Mouse (Mus musculus): ENCODE results near the gene Ccm2l. TPM values are rescaled to one million over a fixed set of nuclear protein-coding genes. Genes with fewer than 3 reads are reported as not detected.

The Ccm2l gene
- total RNA-seq, 1 experiment, result 1.9 TPM

GRCm38 (mm10) chr2:153080841-153081523 lies 15.2 kb downstream of the Ccm2l start:
- H3K9ac ChIP-seq (ENCODE audit: insufficient read depth, low read depth, low read length, poor library complexity, severe bottlenecking), result peak overlapping the region; percentile 9; the same call in 1 of the 2 replicates

GRCm38 (mm10) chr2:153081866-153082265 lies 16.1 kb downstream of the Ccm2l start:
- no peak overlapping the region for H3K27ac ChIP-seq (ENCODE audit: insufficient read depth, low read depth, low read length, poor library complexity, severe bottlenecking)
- H3K9ac ChIP-seq (ENCODE audit: insufficient read depth, low read depth, low read length, poor library complexity, severe bottlenecking), result no peak overlapping the region
- no peaks in the 10 kb centered on the region for H3K36me3 ChIP-seq (ENCODE audit: control insufficient read depth, insufficient read depth, low read length, poor library complexity, severe bottlenecking)
- DNase-seq (ENCODE audit: low read depth, low spot score), result no peak
- in situ Hi-C loops (cut with MboI; ENCODE audit: low sequenced_read_pairs in 2 of 2, unreplicated experiment in 2 of 2), result no loop called here
- peaks cover 0 to 6% of the 10 kb centered on the region in 2 experiments; a peak in 2 of 4 replicates for H3K4me1 ChIP-seq (ENCODE audit: control insufficient read depth in 2 of 2, insufficient read depth in 2 of 2, low read length in 2 of 2, poor library complexity in 1 of 2)
- no peak overlapping the region for H3K4me3 ChIP-seq (ENCODE audit: insufficient read depth in 1 of 2, low read depth in 1 of 2, low read length in 2 of 2, poor library complexity in 1 of 2, severe bottlenecking in 1 of 2)
- no peaks in the 10 kb centered on the region for H3K9me3 ChIP-seq (ENCODE audit: control insufficient read depth, insufficient read depth, low read depth, low read length)
- no peak for TF ChIP-seq CHD2 (IDR thresholded peaks at IDR 0.05; ENCODE audit: low read depth, low read length)
- TF ChIP-seq ZC3H11A (IDR thresholded peaks at IDR 0.05; ENCODE audit: borderline replicate concordance, low read depth, low read length), result no peak
- TF ChIP-seq HCFC1 (IDR thresholded peaks at IDR 0.05; ENCODE audit: borderline replicate concordance, insufficient read depth, low read length), result no peak
- no peak for TF ChIP-seq ZNF384 (IDR thresholded peaks at IDR 0.05; ENCODE audit: low read depth, low read length)
- TF ChIP-seq MAFK (IDR thresholded peaks at IDR 0.05; ENCODE audit: insufficient read depth, low read depth, low read length), result no peak

More at GRCm38 (mm10) chr2:153080841-153081523, 15.2 kb downstream of the Ccm2l start:
- Histone ChIP-seq H3K27ac (ENCODE audit: insufficient read depth, low read depth, low read length, poor library complexity, severe bottlenecking) (no peak overlapping the region), H3K9me3 (ENCODE audit: control insufficient read depth, insufficient read depth, low read depth, low read length) (no peaks in the 10 kb centered on the region), H3K4me3 (ENCODE audit: insufficient read depth in 1 of 2, low read depth in 1 of 2, low read length in 2 of 2, poor library complexity in 1 of 2, severe bottlenecking in 1 of 2) (peak overlapping the region in 1 of 2 experiments; percentile 25; a peak in 1 of 4 replicates), H3K4me1 (ENCODE audit: control insufficient read depth in 2 of 2, insufficient read depth in 2 of 2, low read length in 2 of 2, poor library complexity in 1 of 2) (peaks cover 0 to 8% of the 10 kb centered on the region in 2 experiments; a peak in 2 of 4 replicates), H3K36me3 (ENCODE audit: control insufficient read depth, insufficient read depth, low read length, poor library complexity, severe bottlenecking) (no peaks in the 10 kb centered on the region)
- 0 out of 2 replicates have a peak, but pooled peaks have one; percentile 18 for TF ChIP-seq ZC3H11A (IDR thresholded peaks at IDR 0.05; ENCODE audit: borderline replicate concordance, low read depth, low read length)
- no peak for TF ChIP-seq HCFC1 (IDR thresholded peaks at IDR 0.05; ENCODE audit: borderline replicate concordance, insufficient read depth, low read length)
- DNase-seq (ENCODE audit: low read depth, low spot score), result peak; percentile 99
- in situ Hi-C loops (cut with MboI; ENCODE audit: low sequenced_read_pairs in 2 of 2, unreplicated experiment in 2 of 2), result no loop called here

GRCm38 (mm10) chr2:153083275-153083674 lies 17.5 kb downstream of the Ccm2l start:
- no peak for TF ChIP-seq HCFC1 (IDR thresholded peaks at IDR 0.05; ENCODE audit: borderline replicate concordance, insufficient read depth, low read length)
- TF ChIP-seq MAFK (IDR thresholded peaks at IDR 0.05; ENCODE audit: insufficient read depth, low read depth, low read length), result no peak
- no peak for TF ChIP-seq ZNF384 (IDR thresholded peaks at IDR 0.05; ENCODE audit: low read depth, low read length)
- no peak for TF ChIP-seq ZC3H11A (IDR thresholded peaks at IDR 0.05; ENCODE audit: borderline replicate concordance, low read depth, low read length)
- no peak for TF ChIP-seq CHD2 (IDR thresholded peaks at IDR 0.05; ENCODE audit: low read depth, low read length)
- no peak for DNase-seq (ENCODE audit: low read depth, low spot score)
- no peaks in the 10 kb centered on the region for H3K9me3 ChIP-seq (ENCODE audit: control insufficient read depth, insufficient read depth, low read depth, low read length)
- no peaks in the 10 kb centered on the region for H3K36me3 ChIP-seq (ENCODE audit: control insufficient read depth, insufficient read depth, low read length, poor library complexity, severe bottlenecking)
- H3K4me1 ChIP-seq (ENCODE audit: control insufficient read depth in 2 of 2, insufficient read depth in 2 of 2, low read length in 2 of 2, poor library complexity in 1 of 2), result peaks cover 0 to 6% of the 10 kb centered on the region in 2 experiments; a peak in 2 of 4 replicates
- in situ Hi-C loops (cut with MboI; ENCODE audit: low sequenced_read_pairs in 2 of 2, unreplicated experiment in 2 of 2), result no loop called here
- no peak overlapping the region for H3K27ac ChIP-seq (ENCODE audit: insufficient read depth, low read depth, low read length, poor library complexity, severe bottlenecking)
- no peak overlapping the region for H3K4me3 ChIP-seq (ENCODE audit: insufficient read depth in 1 of 2, low read depth in 1 of 2, low read length in 2 of 2, poor library complexity in 1 of 2, severe bottlenecking in 1 of 2)
- no peak overlapping the region for H3K9ac ChIP-seq (ENCODE audit: insufficient read depth, low read depth, low read length, poor library complexity, severe bottlenecking)

- Histone ChIP-seq H3K27ac (ENCODE audit: insufficient read depth, low read depth, low read length, poor library complexity, severe bottlenecking) (no peak overlapping the region), H3K9ac (ENCODE audit: insufficient read depth, low read depth, low read length, poor library complexity, severe bottlenecking) (no peak overlapping the region), H3K4me3 (ENCODE audit: insufficient read depth in 1 of 2, low read depth in 1 of 2, low read length in 2 of 2, poor library complexity in 1 of 2, severe bottlenecking in 1 of 2) (no peak overlapping the region), H3K36me3 (ENCODE audit: control insufficient read depth, insufficient read depth, low read length, poor library complexity, severe bottlenecking) (no peaks in the 10 kb centered on the region), H3K9me3 (ENCODE audit: control insufficient read depth, insufficient read depth, low read depth, low read length) (no peaks in the 10 kb centered on the region), H3K4me1 (ENCODE audit: control insufficient read depth in 2 of 2, insufficient read depth in 2 of 2, low read length in 2 of 2, poor library complexity in 1 of 2) (peaks cover 0 to 6% of the 10 kb centered on the region in 2 experiments; a peak in 2 of 4 replicates)
- no peak for DNase-seq (ENCODE audit: low read depth, low spot score)
- in situ Hi-C loops (cut with MboI; ENCODE audit: low sequenced_read_pairs in 2 of 2, unreplicated experiment in 2 of 2), result no loop called here
- TF ChIP-seq ZNF384 (IDR thresholded peaks at IDR 0.05; ENCODE audit: low read depth, low read length) (no peak), MAFK (IDR thresholded peaks at IDR 0.05; ENCODE audit: insufficient read depth, low read depth, low read length) (no peak), ZC3H11A (IDR thresholded peaks at IDR 0.05; ENCODE audit: borderline replicate concordance, low read depth, low read length) (no peak), CHD2 (IDR thresholded peaks at IDR 0.05; ENCODE audit: low read depth, low read length) (no peak), HCFC1 (IDR thresholded peaks at IDR 0.05; ENCODE audit: borderline replicate concordance, insufficient read depth, low read length) (no peak)
Measured at GRCm38 (mm10) chr2:153083824-153084223, 18.1 kb downstream of the Ccm2l start.

Data from ES-E14 (cell line).